Mouse (Mus musculus) kidney, adult 8-10 months (tissue): ENCODE measurements around the gene Dock9.

Source experiments
- DNase-seq, 2 experiments: peaks; one replicate each; pipeline ENCODE4 v3.0.0; 2022

Gene Dock9

GRCm38 (mm10) chr14:121659061-121659824, 138.4 kb downstream of the Dock9 start:
- DNase-seq: no peak

DNA sequence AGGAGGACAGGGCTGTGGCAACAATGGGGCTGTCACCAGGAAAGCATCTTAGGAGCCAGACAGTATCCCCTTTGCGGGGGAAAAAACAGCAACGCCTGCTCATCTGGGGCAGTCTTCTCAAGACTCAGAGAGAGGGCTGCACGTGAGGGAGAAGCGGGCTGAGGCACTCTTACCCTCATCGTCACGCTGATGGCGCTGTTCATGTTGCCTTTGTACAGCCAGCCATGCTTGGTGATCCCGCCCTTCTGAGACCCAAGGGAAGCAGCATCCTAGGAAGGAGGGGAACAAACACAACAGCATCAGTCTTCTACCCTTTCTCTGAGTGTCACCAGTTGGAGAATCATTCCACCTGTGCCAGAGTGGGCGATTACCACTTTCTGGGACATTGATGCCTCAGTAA, 139.1 kb downstream of the Dock9 start:
- DNase-seq: no peak

DNA sequence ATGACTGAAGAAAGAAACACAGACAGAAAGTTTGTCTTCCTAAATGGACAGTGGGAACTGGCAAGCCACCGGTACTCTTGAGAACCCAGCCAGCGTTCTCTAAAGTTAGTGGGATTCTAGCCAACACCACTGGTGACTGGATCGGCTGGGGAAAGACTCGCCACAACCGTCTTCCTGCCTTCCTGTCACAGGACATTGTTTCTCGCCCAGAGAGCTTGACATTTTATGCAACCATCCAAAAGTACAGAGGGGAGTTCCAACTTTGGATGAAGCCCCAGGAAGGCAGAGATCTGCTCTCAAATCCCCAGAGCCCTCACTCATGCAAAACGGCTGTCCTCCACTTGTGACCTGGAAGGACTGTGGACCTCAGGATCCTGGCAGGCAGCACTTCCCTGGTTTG, 140.0 kb downstream of the Dock9 start:
- DNase-seq: no peak

DNA sequence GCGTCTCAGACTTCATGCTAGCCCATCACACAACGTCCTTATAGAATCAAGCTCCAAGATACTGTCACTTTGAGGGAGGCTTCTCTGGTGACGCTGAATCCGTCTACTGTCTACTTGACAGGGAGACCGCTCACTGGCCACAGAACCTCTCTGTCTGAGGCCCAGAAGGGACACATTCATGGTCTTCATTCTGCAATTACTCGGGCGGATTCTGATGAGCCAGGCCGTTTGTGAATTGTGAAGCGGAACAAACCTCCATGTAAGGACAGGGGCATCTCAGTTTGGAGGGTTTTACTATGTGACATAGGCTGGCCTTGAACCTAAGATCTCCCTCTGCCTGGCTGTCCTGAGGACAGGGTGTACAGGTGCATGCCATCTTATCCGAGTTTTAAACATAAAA, 140.7 kb downstream of the Dock9 start:
- DNase-seq: no peak

DNA sequence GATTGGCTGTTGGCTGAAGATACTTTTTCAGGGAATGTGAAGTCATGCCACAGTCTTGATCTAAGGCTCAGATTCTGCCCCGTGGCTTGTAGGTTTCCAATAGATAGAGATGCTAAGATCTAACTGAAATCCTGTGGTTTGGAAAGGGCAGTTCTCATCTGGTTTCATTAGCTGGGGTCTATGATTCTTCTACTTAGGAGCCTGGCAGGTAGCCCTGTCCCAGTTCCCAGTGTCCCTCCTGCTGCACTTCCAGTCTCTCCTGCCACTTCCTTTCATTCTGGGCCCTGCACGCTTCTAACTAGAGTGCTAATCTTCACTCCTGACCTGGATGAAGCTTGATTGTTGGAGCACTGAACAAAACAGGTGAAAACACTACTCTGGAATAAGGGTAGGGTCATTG, 142.7 kb downstream of the Dock9 start:
- no peak for DNase-seq

- DNase-seq: no peak
These were observed 143.1 kb downstream of the Dock9 start for GRCm38 (mm10) chr14:121654416-121654967.

DNA sequence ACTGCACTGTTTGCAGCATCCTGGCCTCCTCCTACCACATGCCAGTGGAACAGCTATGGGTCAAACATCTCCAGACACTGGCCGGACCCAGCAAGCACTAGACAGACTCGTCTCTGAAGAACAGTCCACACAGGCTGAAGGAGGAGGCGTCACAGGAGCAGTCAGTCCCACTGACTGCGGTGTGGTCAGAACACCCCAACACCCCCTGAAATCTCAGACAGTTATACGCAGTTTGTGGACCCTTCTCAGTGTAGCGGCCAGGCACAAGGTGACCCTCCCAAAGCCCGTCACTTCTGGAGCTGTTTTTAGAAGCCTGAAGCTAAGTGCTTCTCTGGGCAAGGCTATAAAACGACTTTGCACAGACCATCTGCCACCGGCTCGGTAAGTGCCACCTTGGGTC, 143.9 kb downstream of the Dock9 start:
- DNase-seq: no peak

GRCm38 (mm10) chr14:121653241-121653640, 144.4 kb downstream of the Dock9 start:
- no peak for DNase-seq

GRCm38 (mm10) chr14:121648581-121649060, 149.0 kb downstream of the Dock9 start:
- peak in 1 of 2 experiments; percentile 27 for DNase-seq

- DNase-seq: no peak
These were observed 149.9 kb downstream of the Dock9 start for GRCm38 (mm10) chr14:121647693-121648092.

- peak in 1 of 2 experiments; percentile 28 for DNase-seq
These were observed 151.0 kb downstream of the Dock9 start for GRCm38 (mm10) chr14:121646617-121647016.

DNA sequence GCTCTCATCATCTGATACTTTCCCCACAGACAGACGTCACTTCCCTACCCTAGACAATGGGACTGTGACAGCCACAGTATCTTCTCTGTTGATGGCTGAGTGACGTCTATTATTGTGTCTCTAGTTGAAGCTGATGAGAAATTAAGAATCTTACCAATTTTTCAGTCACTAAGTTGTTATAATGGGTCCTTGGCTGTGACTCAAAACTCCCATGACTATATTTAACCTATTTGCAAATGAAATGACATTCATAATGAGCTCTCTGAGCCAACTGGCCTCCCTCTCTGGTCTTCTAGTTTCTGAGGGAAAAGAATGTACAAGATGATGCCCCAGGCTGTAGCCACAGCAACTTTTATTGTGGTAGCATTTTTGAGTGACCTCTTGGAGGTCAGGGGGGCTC, 153.3 kb downstream of the Dock9 start:
- no peak for DNase-seq

GRCm38 (mm10) chr14:121641271-121641670, 156.4 kb downstream of the Dock9 start:
- DNase-seq: no peak

- no peak for DNase-seq
These were observed 160.6 kb downstream of the Dock9 start for GRCm38 (mm10) chr14:121636935-121637510.

DNA sequence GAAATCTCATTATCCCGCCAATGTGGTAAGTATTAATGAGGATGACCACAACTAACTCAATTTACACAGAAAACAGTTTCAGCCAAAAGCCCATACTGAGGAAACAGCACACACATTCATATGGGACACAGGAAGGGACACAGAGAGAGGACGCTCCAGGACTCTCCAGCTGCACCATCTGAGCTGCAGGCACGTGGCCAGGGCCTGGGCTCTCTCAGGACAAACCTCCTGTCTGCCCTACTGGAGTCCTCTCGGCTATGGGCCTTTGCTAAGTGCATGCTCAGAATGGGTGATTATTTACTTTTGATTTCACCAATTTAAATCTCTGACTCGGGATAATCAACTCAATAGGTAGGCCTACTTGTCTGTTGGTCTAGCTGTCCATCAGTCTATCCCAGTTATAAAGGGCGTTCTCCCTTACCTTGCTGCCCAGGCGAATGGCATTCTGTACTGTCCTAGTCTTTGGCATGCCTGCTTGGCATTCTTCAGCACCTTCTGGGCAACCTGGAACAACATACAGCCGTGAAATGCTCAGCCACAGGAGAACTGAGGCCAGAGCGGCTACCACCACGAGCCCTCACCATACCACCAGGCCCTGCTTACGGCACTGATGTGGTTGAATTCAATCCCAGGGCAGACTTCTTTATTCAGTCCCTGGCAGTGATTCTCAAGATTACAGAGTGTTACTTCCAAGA, 162.8 kb downstream of the Dock9 start:
- DNase-seq: no peak

DNA sequence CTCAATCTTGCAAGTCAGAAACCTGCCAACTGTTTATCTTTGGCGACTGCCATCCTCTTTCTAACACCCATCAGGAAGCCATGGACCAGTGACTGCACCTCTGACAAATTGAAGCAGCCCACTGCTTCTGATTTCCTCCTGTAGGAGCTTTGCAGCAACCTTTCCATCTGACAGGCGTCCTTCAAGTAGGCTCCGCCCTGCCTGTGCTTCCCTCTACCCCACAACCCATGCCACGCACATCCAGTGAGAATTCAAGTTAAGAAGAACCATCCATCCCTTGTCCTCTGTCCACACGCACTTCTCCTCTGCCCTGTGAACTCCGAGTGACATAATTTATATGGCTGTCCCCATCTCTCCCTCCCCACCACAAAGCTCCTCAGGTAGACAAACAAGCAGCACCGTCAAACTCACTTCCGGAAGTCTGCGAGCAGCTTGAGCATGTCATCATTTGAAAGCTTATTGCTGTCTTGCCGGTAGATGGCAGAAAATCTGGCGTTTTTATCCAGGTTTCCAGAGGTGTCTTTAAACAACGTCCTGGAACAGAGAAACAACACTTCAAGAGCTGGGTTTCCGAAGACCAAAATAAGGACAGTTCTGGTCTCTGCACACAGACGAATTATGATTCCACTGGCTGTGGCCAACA, 163.4 kb downstream of the Dock9 start:
- DNase-seq: no peak

DNA sequence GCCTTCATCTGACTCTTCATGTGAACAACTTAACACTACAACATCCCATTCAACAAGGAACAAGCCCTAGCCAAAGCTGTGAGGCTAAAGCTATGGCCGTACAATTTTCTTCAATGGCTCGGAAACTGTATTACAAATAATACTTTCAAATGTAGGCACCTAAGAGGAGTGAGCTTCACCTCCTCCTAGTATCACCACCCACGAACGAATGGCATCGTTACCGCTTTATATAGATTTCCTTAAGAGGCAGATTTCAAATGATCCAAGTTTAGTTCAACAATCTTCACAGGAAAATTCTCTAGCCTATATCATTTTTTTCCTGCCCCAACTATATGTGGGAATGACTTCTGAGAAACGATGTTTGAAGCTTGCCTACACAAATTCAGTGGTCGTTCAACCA, 165.7 kb downstream of the Dock9 start:
- DNase-seq: no peak

DNA sequence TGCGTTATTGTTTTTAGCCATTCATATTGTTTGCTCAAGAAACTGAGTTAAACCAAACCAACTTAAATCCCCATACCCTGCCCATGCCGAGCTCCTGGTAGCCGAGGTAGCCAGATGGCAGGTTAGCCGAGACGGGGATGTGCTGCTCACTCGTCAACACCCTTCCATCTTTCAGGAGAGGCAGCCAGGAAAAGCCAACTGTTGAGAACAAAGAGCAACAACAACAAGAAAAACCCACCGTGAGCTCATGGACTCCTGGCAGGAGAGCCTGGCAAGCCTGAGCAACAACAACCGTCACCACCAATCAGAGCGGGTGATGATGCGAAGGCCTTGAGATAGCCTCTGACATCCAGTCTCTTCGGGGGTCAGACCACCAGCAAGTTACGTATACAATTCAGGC, 170.9 kb downstream of the Dock9 start:
- DNase-seq: no peak

GRCm38 (mm10) chr14:121623996-121624542, 173.6 kb downstream of the Dock9 start:
- DNase-seq: peak; percentile 55 to 71

DNA sequence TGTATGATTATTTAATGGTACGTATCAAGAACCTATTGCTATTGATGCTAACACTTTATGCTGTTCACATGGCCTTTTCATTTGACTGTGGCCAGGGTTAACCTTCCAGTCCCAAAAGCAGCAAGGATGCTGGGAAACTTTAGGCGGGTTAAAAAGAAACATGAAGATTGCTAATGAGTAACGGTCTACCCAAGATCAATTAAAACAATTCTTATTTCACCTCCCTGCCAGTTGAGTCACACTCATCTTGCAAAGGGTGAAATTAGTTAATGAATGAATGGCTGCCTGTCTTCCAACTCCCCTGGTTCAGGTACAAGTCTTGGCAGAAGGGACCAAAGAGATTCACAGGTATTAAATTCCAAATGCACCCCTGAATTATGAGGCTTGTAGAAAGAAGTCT, 175.8 kb downstream of the Dock9 start:
- DNase-seq: peak; percentile 17 to 45

DNA sequence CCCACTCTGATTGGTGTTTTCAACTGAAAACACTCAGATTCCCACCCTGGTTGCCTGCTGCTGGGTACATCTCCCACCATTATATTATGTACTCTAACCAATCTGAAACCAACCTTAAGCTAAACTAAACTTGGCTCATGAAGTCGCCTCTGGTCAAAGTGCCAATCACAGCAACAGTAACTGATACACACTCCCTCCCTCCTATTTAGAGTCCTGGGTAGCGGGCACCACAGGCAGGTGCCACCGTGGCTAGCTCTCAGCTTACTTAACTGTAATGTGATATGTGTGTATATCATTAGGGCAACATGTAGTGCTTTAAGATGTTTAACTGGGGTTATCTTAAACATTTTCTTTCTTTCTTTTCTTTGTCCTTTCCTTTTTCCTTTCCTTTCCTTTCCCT, 177.1 kb downstream of the Dock9 start:
- DNase-seq: no peak

DNA sequence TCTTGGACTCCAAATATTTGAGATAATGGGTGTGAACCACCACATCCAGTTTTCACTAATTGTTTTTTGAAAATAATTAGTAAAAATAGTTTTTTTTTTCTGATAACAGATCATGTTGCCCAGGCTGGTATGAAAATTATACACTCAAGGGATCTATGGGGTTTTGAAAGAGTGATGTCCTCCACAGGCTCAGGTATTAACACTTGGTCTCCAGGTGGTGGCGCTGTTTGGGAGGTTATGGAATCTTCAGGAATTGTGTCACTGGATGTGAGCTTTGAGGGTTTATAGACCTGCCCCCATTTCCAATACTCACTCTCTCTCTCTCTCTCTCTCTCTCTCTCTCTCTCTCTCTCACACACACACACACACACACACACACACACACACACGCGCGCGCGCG, 177.5 kb downstream of the Dock9 start:
- no peak for DNase-seq
